Mouse (Mus musculus) thymus, adult 2 months (tissue): ENCODE results near the gene Prrt3. TPM values are rescaled to one million over a fixed set of nuclear protein-coding genes. Genes with fewer than 3 reads are reported as not detected.

Experiments used
- DNase-seq: peaks from one replicate; pipeline ENCODE4 v3.0.0; 2021
- H3K27ac ChIP-seq: fragments of 200-500 bp; 2 replicates; pipeline ENCODE4 v1.5.1; 2012; ENCODE audit warnings: low read length, control low read depth; ENCODE audit not compliant: control insufficient read depth, insufficient read depth
- H3K27me3 ChIP-seq: fragments of 200-500 bp; 2 replicates; pipeline ENCODE4 v1.6.1; 2012; ENCODE audit warnings: mild to moderate bottlenecking, low read length, moderate library complexity, mixed read lengths; ENCODE audit not compliant: control insufficient read depth, insufficient read depth
- H3K36me3 ChIP-seq: fragments of 200-500 bp; 2 replicates; pipeline ENCODE4 v1.6.1; 2012; ENCODE audit warnings: mild to moderate bottlenecking, low read length, moderate library complexity; ENCODE audit not compliant: control insufficient read depth, insufficient read depth
- H3K4me1 ChIP-seq: fragments of 200-500 bp; replicated peaks from 2 replicates; pipeline ENCODE4 v1.6.1; 2012; ENCODE audit warnings: low read length; ENCODE audit not compliant: control insufficient read depth, insufficient read depth
- H3K4me3 ChIP-seq: fragments of 200-500 bp; 2 replicates; pipeline ENCODE4 v1.5.1; 2012; ENCODE audit warnings: mild to moderate bottlenecking, low read length, control low read depth, moderate library complexity; ENCODE audit not compliant: control insufficient read depth, insufficient read depth
- CTCF ChIP-seq: fragments of 200-500 bp; IDR thresholded peaks from 2 replicates; pipeline ENCODE4 v1.5.1; 2012; ENCODE audit warnings: mild to moderate bottlenecking, control low read depth, low read length, moderate library complexity, borderline replicate concordance; ENCODE audit not compliant: control insufficient read depth, poor library complexity, insufficient read depth; ENCODE audit errors: extremely low read depth
- POLR2A ChIP-seq: fragments of 200-500 bp; IDR thresholded peaks from 2 replicates; pipeline ENCODE4 v1.6.1; 2012; ENCODE audit warnings: mild to moderate bottlenecking, low read length, control low read depth, moderate library complexity; ENCODE audit not compliant: control insufficient read depth, poor library complexity, insufficient read depth; ENCODE audit errors: extremely low read depth
- WGBS: fragments of 180-500 bp; shearing (Covaris S2); methylation state at CpG from one replicate; pipeline ENCODE4 v1.1.7; 2018; 5-methylcytosine and 5-hydroxymethylcytosine counted together
- polyA plus RNA-seq: library from polyadenylated mRNA; depleted of rRNA; stranded (reverse); fragments of >200 nt; gene quantifications from 2 replicates; pipeline ENCODE4 v1.2.3, GENCODE M21; 2012; rRNA removed

The Prrt3 gene
- polyA plus RNA-seq, 1 experiment = 0.16 TPM

GRCm38 (mm10) chr6:113455007-113455406 is 46.7 kb downstream of the Prrt3 start:
- no peak overlapping the region for H3K4me3 ChIP-seq
- no peaks in the 10 kb centered on the region for H3K36me3 ChIP-seq
- 27% methylated on average over 5 of the region's 5 CpGs for WGBS
- DNase-seq = peak; percentile 28
- no peak for TF ChIP-seq POLR2A
- no peaks in the 10 kb centered on the region for H3K27me3 ChIP-seq
- H3K27ac ChIP-seq = peak overlapping the region; percentile 62; the same call in 1 of the 2 replicates
- H3K4me1 ChIP-seq = peaks cover 29% of the 10 kb centered on the region

GRCm38 (mm10) chr6:113451839-113452238 is 49.9 kb downstream of the Prrt3 start:
- Histone ChIP-seq H3K27me3 (no peaks in the 10 kb centered on the region), H3K36me3 (peaks cover 5% of the 10 kb centered on the region; the same call in 1 of the 2 replicates), H3K4me3 (no peak overlapping the region), H3K27ac (no peak overlapping the region), H3K4me1 (peaks cover 4% of the 10 kb centered on the region)
- 84% methylated on average over 2 of the region's 2 CpGs for WGBS
- DNase-seq = no peak
- TF ChIP-seq POLR2A (no peak), CTCF (no peak)

GRCm38 (mm10) chr6:113447639-113448038 is 54.1 kb downstream of the Prrt3 start:
- Histone ChIP-seq H3K36me3 (peaks cover 5% of the 10 kb centered on the region; the same call in 1 of the 2 replicates), H3K4me1 (peaks cover 6% of the 10 kb centered on the region), H3K27me3 (no peaks in the 10 kb centered on the region), H3K4me3 (no peak overlapping the region), H3K27ac (no peak overlapping the region)
- WGBS = 99% methylated on average over 4 of the region's 4 CpGs
- TF ChIP-seq CTCF = no peak
- TF ChIP-seq POLR2A = no peak
- DNase-seq = no peak

GRCm38 (mm10) chr6:113444207-113444965 is 57.3 kb downstream of the Prrt3 start:
- WGBS = 91% methylated on average over 8 of the region's 8 CpGs
- DNase-seq = no peak
- Histone ChIP-seq H3K36me3 (peaks cover 5% of the 10 kb centered on the region; the same call in 1 of the 2 replicates), H3K27ac (no peak overlapping the region), H3K4me3 (no peak overlapping the region), H3K4me1 (peaks cover 6% of the 10 kb centered on the region), H3K27me3 (no peaks in the 10 kb centered on the region)
- TF ChIP-seq CTCF (no peak), POLR2A (no peak)

Other genes starting within 250 kb of the Prrt3 start
- gene Cpne9, start 219.6 kb downstream of the Prrt3 start, polyA plus RNA-seq = 0.65 and 1.5 TPM in 2 replicates
- gene Brpf1, start 194.8 kb downstream of the Prrt3 start, polyA plus RNA-seq = 65.7 and 66.2 TPM in 2 replicates
- gene Ogg1, start 175.0 kb downstream of the Prrt3 start, polyA plus RNA-seq = 23.1 and 23.4 TPM in 2 replicates
- 12.6 and 18.3 TPM in 2 replicates for gene Camk1, start 157.9 kb downstream of the Prrt3 start, polyA plus RNA-seq
- 31.6 and 32.6 TPM in 2 replicates for gene Tada3, start 124.0 kb downstream of the Prrt3 start, polyA plus RNA-seq
- 118 and 120 TPM in 2 replicates for gene Arpc4, start 123.8 kb downstream of the Prrt3 start, polyA plus RNA-seq
- gene Ttll3, start 112.7 kb downstream of the Prrt3 start, polyA plus RNA-seq = 38.4 and 43.1 TPM in 2 replicates
- gene Rpusd3, start 82.6 kb downstream of the Prrt3 start, polyA plus RNA-seq = 81.6 and 94.5 TPM in 2 replicates
- 103 and 116 TPM in 2 replicates for gene Cidec, start 66.2 kb downstream of the Prrt3 start, polyA plus RNA-seq
- gene Jagn1, start 59.4 kb downstream of the Prrt3 start, polyA plus RNA-seq = 69.6 and 75.5 TPM in 2 replicates
- 22.8 and 32.5 TPM in 2 replicates for gene Il17re, start 43.4 kb downstream of the Prrt3 start, polyA plus RNA-seq
- 14.3 and 15.4 TPM in 2 replicates for gene Il17rc, start 30.5 kb downstream of the Prrt3 start, polyA plus RNA-seq
- 15.2 and 16.1 TPM in 2 replicates for gene Creld1, start 18.6 kb downstream of the Prrt3 start, polyA plus RNA-seq
- gene Emc3, start 29.7 kb upstream of the Prrt3 start, polyA plus RNA-seq = 54.5 and 59.7 TPM in 2 replicates
- gene Fancd2, start 29.8 kb upstream of the Prrt3 start, polyA plus RNA-seq = 13.3 and 17.4 TPM in 2 replicates
- gene Fancd2os, start 98.8 kb upstream of the Prrt3 start, polyA plus RNA-seq = not detected in 2 replicates
- gene Brk1, start 102.8 kb upstream of the Prrt3 start, polyA plus RNA-seq = 197 and 243 TPM in 2 replicates
- gene Vhl, start 122.0 kb upstream of the Prrt3 start, polyA plus RNA-seq = 33.5 and 37.9 TPM in 2 replicates
- gene Irak2, start 136.5 kb upstream of the Prrt3 start, polyA plus RNA-seq = 16.5 and 17.8 TPM in 2 replicates
- 35.2 and 35.7 TPM in 2 replicates for gene Tatdn2, start 195.1 kb upstream of the Prrt3 start, polyA plus RNA-seq
- gene Ghrl, start 217.9 kb upstream of the Prrt3 start, polyA plus RNA-seq = 1.8 and 2.0 TPM in 2 replicates
- 163 and 167 TPM in 2 replicates for gene Sec13, start 238.8 kb upstream of the Prrt3 start, polyA plus RNA-seq